Mouse (Mus musculus): Measurements from ENCODE around the gene Dusp1. TPM values are rescaled to one million over a fixed set of nuclear protein-coding genes. Genes with fewer than 3 reads are reported as not detected.

Dusp1 gene
- total and polyA plus RNA-seq, 3 experiments = 3.5 to 9.9 (median 5.6) TPM

- H3K4me3 ChIP-seq (replicated peaks in 1 of 3; ENCODE audit: low read depth in 2 of 3, low read length in 2 of 3, poor library complexity in 1 of 3) = no peak overlapping the region
- peaks cover 4% of the 10 kb centered on the region for H3K79me2 ChIP-seq (replicated peaks; ENCODE audit: control insufficient read depth, extremely low read depth, insufficient read depth, poor library complexity, severe bottlenecking)
- dilution Hi-C loops (cut with MboI; ENCODE audit: extremely low pct_ligation_motif_present, extremely low pct_unique_long_range_greater_than_20kb, low sequenced_read_pairs) = no loop called here
- no peak overlapping the region for H3K4me2 ChIP-seq (ENCODE audit: insufficient read depth, low read depth, poor library complexity, severe bottlenecking)
- TF ChIP-seq MAX (IDR thresholded peaks at IDR 0.05; ENCODE audit: low read length) (no peak), POLR2A (IDR thresholded peaks at IDR 0.05; ENCODE audit: low read depth, low read length) (no peak), ZC3H11A (IDR thresholded peaks at IDR 0.05; ENCODE audit: low read depth, low read length) (no peak), SMC3 (IDR thresholded peaks at IDR 0.05; ENCODE audit: low read depth, low read length) (no peak), CHD2 (IDR thresholded peaks at IDR 0.05; ENCODE audit: low read length) (no peak), MYC (IDR thresholded peaks at IDR 0.05; ENCODE audit: low read depth, low read length) (no peak), TBP (conservative IDR thresholded peaks at IDR 0.05; ENCODE audit: low read depth, low read length) (no peak), NRF1 (IDR thresholded peaks at IDR 0.05; ENCODE audit: low read depth, low read length) (no peak)
- H3K27me3 ChIP-seq (replicated peaks) = no peaks in the 10 kb centered on the region
- 0 out of 2 replicates have a peak overlapping the region, but pooled peaks have one; percentile 70 for H3K27ac ChIP-seq (ENCODE audit: insufficient read depth, low read depth)
- no peaks in the 10 kb centered on the region for H3K9me3 ChIP-seq (replicated peaks; ENCODE audit: low read length)
- no peak for DNase-seq (ENCODE audit: extremely low read depth)
- H3K9ac ChIP-seq (ENCODE audit: insufficient read depth, low read depth) = no peak overlapping the region
- in situ Hi-C loops (cut with MboI; ENCODE audit: low pct_ligation_motif_present, low pct_unique_long_range_greater_than_20kb, low sequenced_read_pairs) = no loop called here
- H3K4me1 ChIP-seq (ENCODE audit: control insufficient read depth in 1 of 2, insufficient read depth in 2 of 2) = peaks cover 45 to 80% of the 10 kb centered on the region in 2 experiments
- H3K36me3 ChIP-seq (replicated peaks in 1 of 2; ENCODE audit: control insufficient read depth in 1 of 2, insufficient read depth in 1 of 2, low read length in 1 of 2) = peaks cover 5 to 89% of the 10 kb centered on the region in 2 experiments
Measured at GRCm38 (mm10) chr17:26603311-26603710, 41.4 kb upstream of the Dusp1 start.

- Histone ChIP-seq H3K79me2 (replicated peaks; ENCODE audit: control insufficient read depth, extremely low read depth, insufficient read depth, poor library complexity, severe bottlenecking) (peaks cover 4% of the 10 kb centered on the region), H3K4me2 (ENCODE audit: insufficient read depth, low read depth, poor library complexity, severe bottlenecking) (no peak overlapping the region), H3K4me3 (replicated peaks in 1 of 3; ENCODE audit: low read depth in 2 of 3, low read length in 2 of 3, poor library complexity in 1 of 3) (peak overlapping the region in 1 of 3 experiments; percentile 28), H3K9ac (ENCODE audit: insufficient read depth, low read depth) (no peak overlapping the region), H3K9me3 (replicated peaks; ENCODE audit: low read length) (no peaks in the 10 kb centered on the region), H3K27ac (ENCODE audit: insufficient read depth, low read depth) (peak overlapping the region; percentile 70), H3K4me1 (ENCODE audit: control insufficient read depth in 1 of 2, insufficient read depth in 2 of 2) (peaks cover 44 to 77% of the 10 kb centered on the region in 2 experiments), H3K27me3 (replicated peaks) (no peaks in the 10 kb centered on the region), H3K36me3 (replicated peaks in 1 of 2; ENCODE audit: control insufficient read depth in 1 of 2, insufficient read depth in 1 of 2, low read length in 1 of 2) (peaks cover 2 to 86% of the 10 kb centered on the region in 2 experiments)
- DNase-seq (ENCODE audit: extremely low read depth) = no peak
- in situ Hi-C loops (cut with MboI; ENCODE audit: low pct_ligation_motif_present, low pct_unique_long_range_greater_than_20kb, low sequenced_read_pairs) = no loop called here
- TF ChIP-seq MAFK (IDR thresholded peaks at IDR 0.05; ENCODE audit: insufficient replicate concordance, low read length) = no peak
- no peak for TF ChIP-seq MYC (IDR thresholded peaks at IDR 0.05; ENCODE audit: low read depth, low read length)
- TF ChIP-seq CHD1 (IDR thresholded peaks at IDR 0.05; ENCODE audit: low read depth, low read length) = no peak
- TF ChIP-seq RAD21 (IDR thresholded peaks at IDR 0.05; ENCODE audit: low read depth, low read length) = no peak
- no peak for TF ChIP-seq ELF1 (IDR thresholded peaks at IDR 0.05; ENCODE audit: low read depth, low read length)
- no peak for TF ChIP-seq TBP (conservative IDR thresholded peaks at IDR 0.05; ENCODE audit: low read depth, low read length)
- TF ChIP-seq EP300 (IDR thresholded peaks at IDR 0.05; ENCODE audit: low read length) = no peak
- TF ChIP-seq RCOR1 (conservative IDR thresholded peaks at IDR 0.05; ENCODE audit: low read depth, low read length) = no peak
- TF ChIP-seq JUND (conservative IDR thresholded peaks at IDR 0.05; ENCODE audit: low read depth, low read length) = no peak
- TF ChIP-seq SIN3A (IDR thresholded peaks at IDR 0.05; ENCODE audit: low read length) = no peak
- no peak for TF ChIP-seq TCF12 (IDR thresholded peaks at IDR 0.05; ENCODE audit: low read depth, low read length)
- TF ChIP-seq POLR2A (IDR thresholded peaks at IDR 0.05; ENCODE audit: low read depth, low read length) = no peak
- TF ChIP-seq CHD2 (IDR thresholded peaks at IDR 0.05; ENCODE audit: low read length) = no peak
- dilution Hi-C loops (cut with MboI; ENCODE audit: extremely low pct_ligation_motif_present, extremely low pct_unique_long_range_greater_than_20kb, low sequenced_read_pairs) = no loop called here
Measured at GRCm38 (mm10) chr17:26602371-26602885, 40.5 kb upstream of the Dusp1 start.
